Mouse (Mus musculus) B cell, adult 2 months (primary cell): Measurements from ENCODE around the gene Tenm2.

Source experiments
- DNase-seq, 2 experiments: peaks; one replicate each; pipeline ENCODE4 v3.0.0; 2022

Gene Tenm2

GRCm38 (mm10) chr11:36337063-36337462 lies 898.7 kb downstream of the Tenm2 start:
- no peak for DNase-seq

GRCm38 (mm10) chr11:36335147-36335546 lies 900.6 kb downstream of the Tenm2 start:
- no peak for DNase-seq

- no peak for DNase-seq
These were observed 901.5 kb downstream of the Tenm2 start for GRCm38 (mm10) chr11:36334100-36334735.

GRCm38 (mm10) chr11:36332222-36332621 lies 903.5 kb downstream of the Tenm2 start:
- DNase-seq, result no peak

GRCm38 (mm10) chr11:36331408-36332178 lies 904.2 kb downstream of the Tenm2 start:
- DNase-seq, result no peak

DNA sequence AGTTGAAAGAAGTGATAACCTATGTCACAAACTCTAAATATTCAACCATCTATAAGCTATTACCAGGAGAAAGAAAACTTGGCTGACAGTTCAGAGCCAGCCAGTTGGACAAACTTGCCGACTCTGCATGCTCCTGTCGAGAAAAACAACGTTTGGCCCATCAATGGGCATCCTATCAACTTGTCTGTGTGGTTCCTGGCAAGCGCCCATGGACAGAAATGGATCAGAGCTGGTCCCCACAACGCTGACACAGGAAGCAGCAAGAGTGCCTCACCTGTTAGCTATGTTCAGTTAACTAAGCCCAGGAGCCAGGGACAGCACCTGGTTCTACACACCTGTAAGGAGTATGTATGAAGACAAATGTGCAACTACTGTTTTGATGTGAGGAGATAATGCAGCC lies 908.5 kb downstream of the Tenm2 start:
- no peak for DNase-seq

- no peak for DNase-seq
These were observed 926.4 kb downstream of the Tenm2 start for GRCm38 (mm10) chr11:36309317-36309716.

DNA sequence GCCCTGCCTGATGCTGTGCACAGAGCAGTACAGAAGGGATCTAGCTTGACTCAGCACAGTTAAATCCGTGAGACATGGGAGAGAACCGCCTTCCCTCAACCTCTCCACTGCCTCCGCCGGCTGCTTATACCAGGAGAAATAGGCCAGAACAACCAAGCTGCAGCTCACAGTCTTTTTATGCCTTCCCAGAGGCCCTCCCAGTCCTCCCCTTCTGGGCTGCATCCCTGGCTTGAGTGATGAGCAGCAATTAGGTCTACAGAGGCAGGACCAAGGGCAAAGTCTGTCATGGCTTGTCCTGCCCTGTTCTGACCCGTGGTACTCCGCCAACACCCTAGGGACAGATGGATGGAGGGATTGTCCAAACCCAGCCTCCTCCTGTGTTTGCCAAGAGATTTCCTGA lies 928.5 kb downstream of the Tenm2 start:
- DNase-seq, result no peak

DNA sequence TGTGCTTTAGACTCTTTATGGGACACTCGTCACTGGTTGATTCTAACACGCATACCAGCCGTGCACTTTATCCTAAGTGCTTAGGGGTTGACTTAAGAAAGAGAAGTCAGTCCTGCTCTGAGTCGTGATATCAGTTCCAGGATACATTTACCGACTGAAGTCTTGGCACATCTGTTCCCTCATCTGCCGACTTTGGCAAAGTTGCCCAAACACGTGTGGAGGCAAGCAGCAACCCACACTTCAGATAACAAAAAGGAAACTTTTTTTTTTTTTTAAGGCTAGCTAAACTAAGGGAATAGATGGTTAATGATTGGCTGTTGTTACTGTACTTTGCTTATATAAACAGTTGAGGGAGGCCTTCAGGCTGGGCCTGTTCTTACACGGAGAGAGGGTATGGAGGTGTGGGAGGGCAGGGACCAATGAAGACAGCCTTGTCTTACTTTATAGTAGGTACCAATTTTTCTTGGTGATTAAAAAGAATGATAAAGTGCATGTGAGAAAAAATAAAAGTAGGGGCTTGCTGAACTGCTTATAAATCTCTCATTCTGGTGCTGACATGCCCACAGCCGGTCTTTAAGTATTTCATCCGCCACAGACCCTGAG lies 930.3 kb downstream of the Tenm2 start:
- no peak for DNase-seq

GRCm38 (mm10) chr11:36302913-36303371 lies 932.8 kb downstream of the Tenm2 start:
- DNase-seq, result no peak

- DNase-seq, result no peak
These were observed 933.7 kb downstream of the Tenm2 start for GRCm38 (mm10) chr11:36302096-36302495.

DNA sequence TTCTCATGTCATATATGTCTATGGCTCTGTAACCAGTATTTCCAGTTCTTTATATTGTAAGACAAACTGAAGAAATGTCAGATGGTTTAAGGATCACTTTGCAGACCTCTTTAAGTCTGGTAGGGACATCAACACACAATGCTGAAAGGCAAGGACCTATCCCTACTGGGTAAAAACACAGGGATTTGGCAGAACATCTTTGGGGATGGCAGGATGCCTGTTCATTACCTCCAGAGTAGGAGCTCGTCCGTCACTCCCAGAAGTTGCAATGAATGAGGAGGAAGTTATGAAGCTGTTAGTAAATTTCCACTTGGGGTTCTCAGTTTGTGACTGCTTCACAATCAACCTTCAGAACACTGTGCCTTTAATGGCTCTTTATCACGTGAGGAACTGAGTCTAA lies 939.2 kb downstream of the Tenm2 start:
- no peak for DNase-seq

- no peak for DNase-seq
These were observed 943.6 kb downstream of the Tenm2 start for GRCm38 (mm10) chr11:36292206-36292605.

DNA sequence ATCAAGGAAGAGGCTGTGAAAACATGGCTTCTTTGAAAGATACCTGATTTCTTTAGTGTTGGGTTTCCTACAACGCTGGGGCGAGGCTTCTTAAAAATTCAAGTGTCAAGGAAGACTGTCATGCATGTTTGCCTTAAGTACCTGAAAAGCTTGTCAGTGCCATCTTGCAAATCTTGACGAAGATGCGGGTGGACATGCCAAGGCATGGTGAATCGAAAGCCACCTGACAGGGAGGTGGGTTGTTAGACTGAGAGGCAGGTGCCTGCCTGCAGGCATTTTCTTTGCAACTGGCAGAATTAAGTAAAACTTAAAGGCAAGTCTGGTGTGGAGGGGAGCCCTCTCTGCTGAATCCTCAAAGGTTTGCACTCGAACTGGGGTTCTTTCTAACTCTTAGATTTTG lies 949.5 kb downstream of the Tenm2 start:
- no peak for DNase-seq

- DNase-seq, result no peak
These were observed 955.2 kb downstream of the Tenm2 start for GRCm38 (mm10) chr11:36280533-36280932.

GRCm38 (mm10) chr11:36277903-36278215 lies 957.9 kb downstream of the Tenm2 start:
- no peak for DNase-seq

DNA sequence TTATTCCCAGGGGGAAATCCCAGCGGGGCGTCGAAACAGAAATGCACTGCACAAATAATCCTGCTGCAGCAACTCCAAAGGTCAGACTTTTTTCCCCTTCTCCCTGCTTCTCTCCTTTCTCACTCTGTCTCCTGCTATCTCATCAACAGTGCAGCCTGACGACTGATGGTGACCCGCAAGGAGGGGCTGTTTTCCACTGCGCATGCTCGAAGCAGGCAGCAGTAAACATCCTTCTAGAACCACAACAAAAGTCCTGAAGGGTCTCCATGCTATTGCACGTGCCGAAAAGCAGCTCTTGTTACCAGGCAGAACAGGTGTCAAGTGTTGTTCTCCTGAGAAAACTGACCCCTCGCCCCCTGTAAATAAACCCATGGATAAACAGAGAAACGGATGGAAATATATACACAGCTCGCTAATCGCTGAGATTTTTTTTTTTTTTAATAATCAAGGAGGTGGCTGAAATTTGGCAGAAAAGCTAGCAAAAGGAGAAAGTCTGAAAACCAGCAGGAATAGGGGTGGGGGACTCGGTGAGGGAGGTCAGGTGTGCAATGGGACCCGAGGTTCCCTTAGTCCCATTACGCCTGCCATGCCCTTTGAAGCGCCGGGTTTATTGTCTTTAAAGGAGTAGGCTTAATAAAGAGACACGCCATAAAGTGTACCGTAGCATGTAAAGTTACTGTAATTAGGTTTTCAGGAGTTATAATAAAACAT lies 958.4 kb downstream of the Tenm2 start:
- no peak for DNase-seq

DNA sequence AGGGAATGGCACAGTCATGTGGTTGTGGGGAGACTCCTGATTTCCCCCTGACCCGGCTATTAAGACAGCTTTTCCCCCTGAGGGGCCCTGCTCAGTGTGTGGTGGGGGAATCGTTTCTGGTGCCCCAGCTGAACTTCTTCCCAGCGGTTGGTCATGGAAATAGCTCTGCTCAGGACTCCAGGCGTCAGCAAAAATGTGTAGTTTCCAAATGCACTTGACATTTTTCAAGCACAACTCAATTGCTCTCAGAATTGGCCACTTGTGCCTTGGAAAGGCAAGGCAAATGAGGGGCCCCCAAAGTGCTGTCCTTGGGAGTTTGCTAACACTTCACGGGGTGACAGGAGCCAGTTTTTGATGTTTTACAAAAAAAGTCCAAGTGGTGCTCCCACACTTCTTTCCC lies 959.7 kb downstream of the Tenm2 start:
- DNase-seq, result no peak

DNA sequence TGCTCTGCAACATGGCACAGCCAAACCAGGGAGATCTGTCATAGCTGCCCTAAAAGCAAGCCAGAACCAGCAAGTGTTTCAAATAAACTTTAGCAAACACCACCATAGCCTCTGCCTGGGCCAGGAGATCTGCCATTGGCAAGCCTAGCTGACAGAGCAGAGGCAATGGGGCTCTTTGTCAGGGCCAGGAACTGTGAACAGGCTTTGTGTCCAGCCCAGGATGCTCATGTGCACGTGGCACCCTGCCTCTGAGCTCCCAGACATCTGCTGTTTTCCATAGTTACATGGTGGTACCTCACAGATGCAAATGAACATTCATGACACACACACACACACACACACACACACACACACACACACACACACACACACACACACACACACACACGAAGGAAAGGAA lies 963.6 kb downstream of the Tenm2 start:
- no peak for DNase-seq

GRCm38 (mm10) chr11:36269945-36270344 lies 965.8 kb downstream of the Tenm2 start:
- DNase-seq, result no peak

DNA sequence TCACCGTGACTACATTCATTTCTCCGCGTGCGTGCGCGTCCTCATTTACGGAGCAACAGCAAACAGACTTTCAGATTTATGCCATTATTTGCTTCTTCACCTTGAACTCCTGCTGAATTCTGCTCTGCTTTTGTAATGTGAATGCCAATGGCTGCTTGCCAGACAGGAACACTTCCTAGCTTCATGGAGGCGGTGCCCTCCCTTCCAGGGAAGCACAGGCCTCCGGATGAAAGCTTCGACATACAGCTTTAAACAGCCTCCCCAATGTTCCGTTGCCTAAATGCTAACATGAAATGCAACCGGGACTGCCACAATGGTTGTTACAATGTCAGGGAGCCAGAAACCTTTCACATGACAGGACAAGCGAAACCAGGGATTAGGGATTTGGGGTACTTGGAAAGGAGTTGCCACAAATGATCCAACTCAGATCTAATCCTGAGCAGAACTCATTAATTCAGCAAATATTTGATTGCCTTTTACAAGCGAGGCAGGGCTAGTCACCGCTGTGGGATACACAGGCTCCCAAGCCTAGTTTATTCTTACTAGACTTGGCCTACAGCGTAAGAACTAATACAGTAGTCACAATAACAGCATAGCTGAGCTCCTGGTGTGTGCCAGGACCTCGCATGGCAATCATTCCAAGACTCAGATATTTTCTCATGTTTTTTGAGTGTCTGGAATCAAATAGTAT lies 970.8 kb downstream of the Tenm2 start:
- DNase-seq, result no peak

DNA sequence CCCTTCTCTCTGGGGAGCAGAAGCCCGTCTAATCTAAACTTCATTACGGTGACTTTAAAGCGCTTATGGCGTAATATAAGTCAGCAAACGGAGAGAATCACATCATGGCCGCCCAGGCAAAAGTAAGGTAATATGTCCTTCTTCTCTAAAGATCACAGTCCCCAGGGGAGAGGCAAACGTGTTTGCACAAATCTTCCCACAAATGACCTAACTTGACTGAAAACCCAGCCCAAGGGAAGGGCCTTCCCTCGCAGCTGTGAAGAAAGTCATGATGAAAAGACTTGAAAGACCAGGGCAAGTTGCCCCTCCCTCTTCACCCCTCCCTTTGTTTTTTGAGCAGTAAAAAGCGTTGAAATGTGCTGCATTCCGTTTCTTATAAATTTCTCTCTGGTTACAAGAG lies 971.9 kb downstream of the Tenm2 start:
- DNase-seq, result no peak

DNA sequence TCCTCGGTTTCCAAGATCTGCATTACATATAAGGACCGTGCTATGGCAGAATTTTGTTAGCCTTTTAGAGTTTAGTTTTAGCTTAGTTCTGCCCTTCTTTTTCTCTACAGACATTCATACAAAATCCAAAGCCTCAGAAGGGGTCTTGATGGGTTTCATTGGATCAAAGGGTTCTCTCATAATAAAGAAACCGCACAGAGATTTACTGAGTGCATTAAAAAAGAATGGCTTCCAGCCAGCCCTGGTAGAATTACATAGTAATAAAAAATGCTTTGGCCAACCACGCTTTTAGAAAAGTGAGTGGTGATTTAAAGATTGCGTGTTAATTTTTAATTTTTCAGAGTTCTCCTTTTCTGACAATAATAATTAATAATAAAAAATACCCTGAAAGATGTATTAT lies 978.6 kb downstream of the Tenm2 start:
- no peak for DNase-seq
